Mouse (Mus musculus) CD4-positive, CD25-positive, alpha-beta regulatory T cell, adult 9 weeks (primary cell): ENCODE results near the gene St3gal5. TPM values are rescaled to one million over a fixed set of nuclear protein-coding genes. Genes with fewer than 3 reads are reported as not detected.

ENCODE experiments used
- polyA plus RNA-seq: library from polyadenylated mRNA; unstranded; fragments of 100-300 nt; shearing (Covaris generic); gene quantifications from one replicate; pipeline ENCODE4 v1.2.1, GENCODE M21; 2017

The St3gal5 gene
- 1.1 TPM for polyA plus RNA-seq

GRCm38 (mm10) chr6:72097181-72097995, at the start of gene St3gal5:
Gene St3gal5 (plus strand): TSS chr6:72097592.

Other genes starting within 250 kb of the St3gal5 start
- gene Ptcd3, start 188.8 kb upstream of the St3gal5 start, polyA plus RNA-seq = 95.9 TPM
- 40.7 TPM for gene Polr1a, start 188.5 kb upstream of the St3gal5 start, polyA plus RNA-seq
- gene Atoh8, start 138.0 kb downstream of the St3gal5 start, polyA plus RNA-seq = not detected
- gene Sftpb, start 207.0 kb downstream of the St3gal5 start, polyA plus RNA-seq = not detected
- gene Usp39, start 247.6 kb downstream of the St3gal5 start, polyA plus RNA-seq = 14.7 TPM
- 33.4 TPM for gene 0610030E20Rik, start 249.7 kb downstream of the St3gal5 start, polyA plus RNA-seq